Mouse (Mus musculus): ENCODE data around the gene Depdc5.
"Not testable (repeated sequence)": the region's sequence is repeated elsewhere in the genome, so short reads cannot be mapped to it uniquely, and the experiment has no call there.

Depdc5 gene

DNA sequence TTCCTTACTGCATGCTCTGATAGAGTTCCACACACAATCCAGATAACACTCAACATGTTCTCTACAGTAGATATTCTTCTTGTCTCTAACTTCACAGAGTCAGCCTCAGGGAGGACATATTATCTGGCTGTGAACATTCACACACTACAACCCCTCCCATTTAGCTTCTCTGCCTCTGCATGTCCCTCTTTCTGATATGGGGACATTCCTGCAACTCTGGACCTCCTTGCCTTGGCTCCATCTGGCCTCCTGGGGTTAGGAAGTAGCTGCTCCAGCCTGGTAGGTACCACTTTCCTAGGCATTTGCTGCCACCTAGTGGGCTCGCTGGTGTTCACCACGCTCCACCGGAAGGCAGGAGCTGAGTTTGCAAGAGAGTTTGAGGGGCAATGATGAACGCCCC, 169.6 kb downstream of the Depdc5 start:
- peak; percentile 49 to 75 for DNase-seq

DNA sequence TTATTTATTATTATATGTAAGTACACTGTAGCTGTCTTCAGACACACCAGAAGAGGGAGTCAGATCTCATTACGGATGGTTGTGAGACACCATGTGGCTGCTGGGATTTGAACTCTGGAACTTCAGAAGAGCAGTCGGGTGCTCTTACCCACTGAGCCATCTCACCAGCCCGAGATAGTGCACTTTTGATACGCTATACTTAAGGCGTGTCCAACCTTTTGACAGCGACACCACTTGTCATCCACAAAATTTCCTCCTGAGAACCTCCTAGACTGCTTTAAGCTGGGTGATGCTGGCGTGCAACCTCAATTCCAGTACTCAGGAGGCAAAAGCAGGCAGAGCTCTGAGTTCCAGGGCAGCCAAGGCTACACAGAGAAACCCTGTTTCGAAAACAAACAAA, 170.1 kb downstream of the Depdc5 start:
- not testable (repeated sequence) for DNase-seq

DNA sequence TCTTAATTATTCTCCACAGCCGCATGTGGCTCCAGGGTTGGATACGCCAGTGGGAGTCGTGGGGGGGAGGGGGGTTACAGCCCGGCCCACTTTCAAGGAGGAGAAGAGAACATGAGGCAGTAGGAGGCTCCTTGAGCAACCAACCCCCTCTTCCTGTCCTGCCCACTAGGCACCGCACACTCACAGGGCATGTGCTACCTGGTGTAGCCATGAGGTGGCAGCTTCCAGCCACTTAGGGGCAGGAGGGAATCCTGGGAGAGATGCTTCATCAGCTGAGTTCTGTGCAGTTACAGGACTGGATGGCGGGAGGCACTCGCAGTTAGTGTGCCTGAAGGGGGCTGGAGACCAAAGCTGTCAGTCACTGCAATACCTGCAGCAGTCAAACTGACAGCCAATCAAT, 170.6 kb downstream of the Depdc5 start:
- DNase-seq: no peak

DNA sequence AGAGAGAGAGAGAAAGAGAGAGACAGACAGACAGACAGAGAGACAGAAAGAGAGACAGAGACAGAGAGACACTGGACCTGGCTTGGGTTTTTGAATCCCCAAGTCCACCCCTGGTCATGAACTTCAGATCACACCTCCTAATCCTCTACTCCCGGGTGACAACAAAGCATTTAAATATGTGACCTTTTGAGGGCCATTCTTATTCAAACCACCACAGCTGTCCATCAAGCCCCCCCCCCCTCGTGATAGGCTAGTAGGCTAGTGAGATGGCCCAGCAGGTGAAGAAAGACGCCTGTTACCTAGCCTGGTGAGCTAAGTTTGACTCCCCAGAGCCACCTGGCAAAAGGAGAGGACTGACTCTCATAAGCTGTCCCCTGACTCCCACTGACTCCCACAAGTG, 171.4 kb downstream of the Depdc5 start:
- DNase-seq: no peak

DNA sequence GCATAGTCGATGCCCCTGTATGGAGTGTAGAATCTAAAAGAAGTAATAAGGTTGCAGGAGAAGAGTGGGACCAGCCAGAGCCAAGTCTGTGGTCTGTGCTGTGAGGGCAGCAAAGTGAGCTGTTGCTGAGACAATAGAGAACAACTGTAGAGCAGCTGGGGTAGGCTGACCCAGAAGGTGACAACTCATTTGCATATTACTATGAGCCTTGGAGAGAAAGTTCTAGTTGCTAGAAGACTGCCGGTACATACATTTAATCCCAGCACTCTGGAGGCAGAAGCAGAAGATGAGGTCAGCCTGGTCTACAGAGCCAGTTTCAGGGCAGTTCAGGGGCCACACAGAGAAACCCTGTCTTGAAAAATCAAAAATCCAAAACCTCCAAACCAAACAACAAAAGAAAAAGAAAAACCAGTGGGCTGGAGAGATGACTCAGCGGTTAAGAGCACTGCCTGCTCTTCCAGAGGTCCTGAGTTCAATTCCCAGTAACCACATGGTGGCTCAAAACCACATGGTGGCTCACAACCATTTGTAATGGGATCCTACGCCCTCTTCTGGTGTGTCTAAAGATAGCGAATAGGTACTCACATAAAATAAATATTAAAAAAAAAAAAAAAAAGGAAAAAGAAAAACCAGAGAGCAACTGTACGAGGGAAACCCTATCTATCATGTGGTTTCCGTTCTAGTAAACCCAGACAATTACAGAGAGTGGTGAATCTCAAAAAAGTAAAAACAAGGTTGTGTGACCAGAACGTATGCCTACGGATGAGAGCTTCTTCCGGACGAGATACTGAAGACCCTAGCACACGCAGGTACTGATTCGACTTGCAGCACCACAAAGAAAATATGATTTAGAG, 175.4 kb downstream of the Depdc5 start:
- no peak for DNase-seq

DNA sequence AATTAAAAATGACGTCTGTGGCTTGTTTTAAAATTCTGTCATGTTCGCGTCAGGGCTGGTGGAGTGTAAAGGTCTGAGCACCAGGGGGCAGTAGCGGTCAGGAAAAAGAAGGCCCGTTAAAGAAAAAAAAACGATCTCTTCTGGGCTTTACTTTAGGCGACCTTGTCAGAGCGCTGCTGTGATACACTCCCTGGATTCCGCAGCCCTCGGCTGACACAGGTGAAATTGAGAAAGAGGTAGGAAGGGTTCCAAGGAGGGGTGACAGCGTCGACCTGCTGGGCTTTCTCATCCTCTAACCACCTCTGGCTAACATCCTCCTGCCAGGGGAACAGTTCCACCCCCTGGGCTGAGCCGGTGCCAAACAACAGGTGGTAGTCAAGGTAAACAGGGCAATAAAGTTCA, 176.0 kb downstream of the Depdc5 start:
- peak; percentile 31 to 73 for DNase-seq

DNA sequence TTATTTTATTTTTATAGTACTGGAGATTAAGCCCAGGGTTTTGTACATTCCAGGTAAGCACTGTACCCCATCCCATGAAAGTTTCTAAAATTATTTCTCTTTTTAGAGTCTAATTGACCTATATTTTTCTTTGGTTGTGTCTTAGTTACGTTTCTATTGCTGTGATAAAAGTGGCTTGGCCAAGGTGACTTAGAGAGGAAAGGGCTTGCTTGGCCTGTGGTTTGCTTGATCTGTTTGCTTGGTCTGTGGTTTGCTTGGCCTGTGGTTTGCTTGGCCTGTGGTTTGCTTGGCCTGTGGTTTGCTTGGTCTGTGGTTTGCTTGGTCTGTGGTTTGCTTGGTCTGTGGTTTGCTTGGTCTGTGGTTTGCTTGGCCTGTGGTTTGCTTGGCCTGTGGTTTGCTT, 177.2 kb downstream of the Depdc5 start:
- DNase-seq: not testable (repeated sequence)

DNA sequence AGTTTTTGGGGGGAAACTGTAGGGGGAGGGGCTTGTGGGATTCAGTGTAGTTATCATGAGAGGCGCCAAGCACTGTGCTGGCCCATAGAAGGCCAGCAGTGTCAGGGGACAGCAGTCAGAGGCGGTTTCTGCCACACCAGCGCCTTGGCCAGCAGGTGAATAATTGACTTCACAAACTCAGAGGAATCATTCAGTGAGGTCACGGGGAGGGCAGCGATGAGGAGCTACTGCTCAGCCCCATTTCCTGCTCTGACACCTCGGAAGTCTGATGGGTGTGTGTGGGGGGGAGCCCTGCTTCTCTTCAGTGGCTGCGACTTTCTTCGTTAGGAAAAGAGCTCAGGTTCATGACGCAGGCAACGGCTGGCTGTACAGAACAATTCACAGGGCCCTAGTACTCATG, 179.9 kb downstream of the Depdc5 start:
- no peak for DNase-seq

All from spleen, adult 18-20 months (tissue).